Mouse (Mus musculus): ENCODE measurements around the gene Gm6121. TPM values are rescaled to one million over a fixed set of nuclear protein-coding genes. Genes with fewer than 3 reads are reported as not detected.
"Not testable (repeated sequence)": the region's sequence is repeated elsewhere in the genome, so short reads cannot be mapped to it uniquely, and the experiment has no call there.

Gene Gm6121
- not detected in 2 replicates for polyA plus RNA-seq (2015; fragmentation: Nextera tagmentation; extraction: Ambion mirVana)

DNA sequence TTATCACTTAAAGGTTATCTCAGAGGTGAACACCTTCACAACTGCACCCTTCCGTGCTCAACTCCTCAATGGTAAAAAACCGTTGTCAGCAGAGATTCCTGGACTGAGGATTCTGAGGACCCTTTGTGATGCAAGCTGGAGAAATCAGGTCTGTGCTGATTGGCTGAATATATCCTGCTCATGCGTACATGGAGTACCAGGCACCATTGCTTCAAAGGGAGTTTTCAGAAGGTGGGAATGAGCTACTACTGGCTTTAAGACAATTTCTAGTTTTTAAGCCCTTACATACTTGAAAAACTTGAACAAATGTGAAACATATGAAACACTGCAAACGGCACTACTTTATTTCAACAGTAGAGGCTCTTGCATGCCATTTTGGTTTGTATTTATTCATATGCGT is at the start of gene Gm6121:
Gm6121 (minus strand) TSS at position 101 of the 400 bp plus-strand sequence.
- ATAC-seq (ENCODE audit: low FRiP score); H3K27ac ChIP-seq (replicated peaks); H3K36me3 ChIP-seq; H3K27me3 ChIP-seq (replicated peaks); H3K4me3 ChIP-seq (replicated peaks); H3K4me1 ChIP-seq; H3K4me2 ChIP-seq; H3K9ac ChIP-seq (replicated peaks); H3K9me3 ChIP-seq (replicated peaks): not testable (repeated sequence)
- no CpG with 5 or more reads among the region's 5 CpGs for WGBS

Other genes with a start within 250 kb of the Gm6121 start
- gene Gm14525, start 233.1 kb downstream of the Gm6121 start, polyA plus RNA-seq (2015; fragmentation: Nextera tagmentation; extraction: Ambion mirVana) = not detected in 2 replicates

Data from neural tube, embryonic 15.5 days (tissue).